Comparison of ENCODE assay signal across 8 mouse cellular contexts in the genomic region with DNA sequence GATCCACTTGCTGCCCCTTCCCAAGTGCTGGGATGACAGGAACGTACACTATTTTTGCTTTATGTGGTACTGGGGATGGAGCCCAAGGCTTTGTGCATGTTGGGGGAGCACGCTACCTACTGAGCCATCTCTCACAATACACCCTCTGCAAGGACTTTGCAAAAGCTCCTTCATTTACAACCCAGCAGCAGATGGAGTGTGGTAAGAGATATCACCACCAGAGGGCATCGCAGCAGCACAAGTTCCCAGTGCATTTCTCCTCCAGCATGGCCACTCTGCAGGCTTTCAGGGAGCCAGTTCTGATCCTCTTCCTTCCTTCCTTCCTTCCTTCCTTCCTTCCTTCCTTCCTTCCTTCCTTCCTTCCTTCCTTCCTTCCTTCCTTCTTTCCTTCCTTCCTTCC. TPM values are rescaled to one million over a fixed set of nuclear protein-coding genes. Genes with fewer than 3 reads are reported as not detected.
DNase-seq lines count a peak whose midpoint lies in the region; ATAC-seq and TF ChIP-seq lines count a peak whose summit lies in the region.

No protein-coding gene starts in this region.

- no peak overlapping the region for H3K27ac ChIP-seq in heart, adult 2 months
- H3K27ac ChIP-seq in forebrain, embryonic 13.5 days: no peak overlapping the region
- no peak overlapping the region for H3K27ac ChIP-seq in hindbrain, postnatal 0 days
- no peak overlapping the region for H3K27ac ChIP-seq in midbrain, postnatal 0 days (ENCODE audit: low read depth, low read length)

- TF ChIP-seq EP300 in heart, adult 2 months (IDR thresholded peaks at IDR 0.05; ENCODE audit: insufficient read depth, low read depth, low read length): no peak

- no peak overlapping the region for H3K4me2 ChIP-seq in forebrain, embryonic 13.5 days
- H3K4me2 ChIP-seq in hindbrain, postnatal 0 days (ENCODE audit: low read depth, low read length): no peak overlapping the region
- no peak overlapping the region for H3K4me2 ChIP-seq in midbrain, postnatal 0 days (ENCODE audit: low read depth, low read length, poor library complexity, severe bottlenecking)

- no peaks in the 10 kb centered on the region for H3K79me2 ChIP-seq in heart, adult 2 months (replicated peaks; ENCODE audit: control insufficient read depth, insufficient read depth, low read length)

- no peak for TF ChIP-seq POLR2A in heart, adult 2 months (IDR thresholded peaks at IDR 0.05; ENCODE audit: insufficient read depth, low read depth, low read length)

- TF ChIP-seq CTCF in heart, adult 2 months (IDR thresholded peaks at IDR 0.05): peak; percentile 73
- TF ChIP-seq CTCF in hindbrain, postnatal 0 days (IDR thresholded peaks at IDR 0.05; ENCODE audit: low read depth): peak; percentile 87
- peak; percentile 82 for TF ChIP-seq CTCF in midbrain, postnatal 0 days (IDR thresholded peaks at IDR 0.05)

- ATAC-seq in forebrain, embryonic 13.5 days: peak; percentile 77; the same call in 1 of the 2 replicates
- ATAC-seq in hindbrain, postnatal 0 days: peak; percentile 62; the same call in 1 of the 2 replicates
- no peak for ATAC-seq in midbrain, postnatal 0 days (ENCODE audit: low FRiP score)

- 19% methylated on average over 3 of the region's 3 CpGs for WGBS in heart, adult 2 months
- WGBS in forebrain, embryonic 13.5 days: 14% methylated on average over 3 of the region's 3 CpGs
- 11% methylated on average over 3 of the region's 3 CpGs for WGBS in hindbrain, postnatal 0 days
- 7% methylated on average over 3 of the region's 3 CpGs for WGBS in midbrain, postnatal 0 days

- DNase-seq in heart, adult 2 months: peak; percentile 8 to 41
- no peak for DNase-seq in heart, adult 11 months
- DNase-seq in c-Kit-positive CD71-positive TER-119-negative erythroid progenitor cells, embryonic 14.5 days (ENCODE audit: low read depth): peak; percentile 44
- peak; percentile 80 for DNase-seq in hindbrain, postnatal 0 days (ENCODE audit: low spot score)
- DNase-seq in left cerebral cortex, adult 8-10 months (ENCODE audit: low spot score in 2 of 2): peak; percentile 21 to 51
- peak; percentile 74 for DNase-seq in midbrain, postnatal 0 days (ENCODE audit: low spot score)
- DNase-seq in spleen, postnatal 10 days (ENCODE audit: low spot score in 2 of 2): peak; percentile 13 to 65

- no peaks in the 10 kb centered on the region for H3K36me3 ChIP-seq in heart, adult 2 months (ENCODE audit: control insufficient read depth, insufficient read depth, low read length)
- no peaks in the 10 kb centered on the region for H3K36me3 ChIP-seq in forebrain, embryonic 13.5 days (ENCODE audit: poor library complexity, severe bottlenecking)
- no peaks in the 10 kb centered on the region; the same call in 1 of the 2 replicates for H3K36me3 ChIP-seq in hindbrain, postnatal 0 days (ENCODE audit: insufficient read depth, low read length)
- H3K36me3 ChIP-seq in midbrain, postnatal 0 days (ENCODE audit: insufficient read depth, low read length): no peaks in the 10 kb centered on the region

- H3K4me1 ChIP-seq in heart, adult 2 months (ENCODE audit: control insufficient read depth, insufficient read depth, low read length): no peaks in the 10 kb centered on the region
- H3K4me1 ChIP-seq in forebrain, embryonic 13.5 days: no peaks in the 10 kb centered on the region
- H3K4me1 ChIP-seq in hindbrain, postnatal 0 days (ENCODE audit: insufficient read depth, low read length): no peaks in the 10 kb centered on the region
- H3K4me1 ChIP-seq in midbrain, postnatal 0 days (ENCODE audit: insufficient read depth, low read length): no peaks in the 10 kb centered on the region

- H3K9ac ChIP-seq in heart, adult 2 months (ENCODE audit: low read depth, low read length): no peak overlapping the region
- no peak overlapping the region for H3K9ac ChIP-seq in forebrain, embryonic 13.5 days
- no peak overlapping the region for H3K9ac ChIP-seq in hindbrain, postnatal 0 days (replicated peaks; ENCODE audit: low read length)
- H3K9ac ChIP-seq in midbrain, postnatal 0 days (replicated peaks; ENCODE audit: low read length, poor library complexity, severe bottlenecking): no peak overlapping the region

- no peak overlapping the region for H3K4me3 ChIP-seq in heart, adult 2 months
- no peak overlapping the region for H3K4me3 ChIP-seq in forebrain, embryonic 13.5 days
- H3K4me3 ChIP-seq in hindbrain, postnatal 0 days (ENCODE audit: low read length): no peak overlapping the region
- no peak overlapping the region for H3K4me3 ChIP-seq in midbrain, postnatal 0 days (ENCODE audit: low read depth, low read length)

- intact Hi-C loops in heart, adult 2 months (cut with DNase I): loop anchor here (5.0 kb wide), 2 partner anchors 67 to 127 kb away; no protein-coding TSS in a partner anchor

- H3K9me3 ChIP-seq in forebrain, embryonic 13.5 days (replicated peaks): no peaks in the 10 kb centered on the region
- H3K9me3 ChIP-seq in hindbrain, postnatal 0 days (ENCODE audit: low read length): no peaks in the 10 kb centered on the region
- H3K9me3 ChIP-seq in midbrain, postnatal 0 days (ENCODE audit: low read length): no peaks in the 10 kb centered on the region

- no peaks in the 10 kb centered on the region for H3K27me3 ChIP-seq in heart, adult 2 months (ENCODE audit: control insufficient read depth, insufficient read depth, low read length)
- no peaks in the 10 kb centered on the region for H3K27me3 ChIP-seq in forebrain, embryonic 13.5 days
- H3K27me3 ChIP-seq in hindbrain, postnatal 0 days (ENCODE audit: insufficient read depth, low read length): no peaks in the 10 kb centered on the region
- no peaks in the 10 kb centered on the region for H3K27me3 ChIP-seq in midbrain, postnatal 0 days (ENCODE audit: insufficient read depth, low read length)

RNA-seq across cellular contexts. Expression of a gene that starts 33.6 kb away (rescaled TPM):
- total RNA-seq in heart, adult 2 months (2021): under 1 TPM; 0.25 to 0.29 TPM
- 0.18 and 0.27 TPM in 2 replicates for polyA plus RNA-seq in heart, adult 2 months (2012; rRNA removed)
- polyA plus RNA-seq in forebrain, embryonic 13.5 days (2015; fragmentation: Nextera tagmentation; extraction: Ambion mirVana): 0.68 and 0.97 TPM in 2 replicates
- 42.1 and 50.7 TPM in 2 replicates for total RNA-seq in hindbrain, postnatal 0 days (2014; rRNA removed)
- polyA plus RNA-seq in hindbrain, postnatal 0 days (2015; fragmentation: Nextera tagmentation; extraction: Ambion mirVana): 2.9 and 3.1 TPM in 2 replicates
- 10 to 100 TPM; 36.7 to 41.7 (median 39.7) TPM for total RNA-seq in left cerebral cortex, adult 8-10 months (2022)
- 31.6 and 36.3 TPM in 2 replicates for total RNA-seq in midbrain, postnatal 0 days (2014; rRNA removed)
- polyA plus RNA-seq in midbrain, postnatal 0 days (2015; fragmentation: Nextera tagmentation; extraction: Ambion mirVana): 2.0 and 2.6 TPM in 2 replicates

RNA-seq across cellular contexts. Expression of a gene that starts 43.0 kb away (rescaled TPM):
- 10 to 100 TPM; 75.2 to 79.4 TPM for total RNA-seq in heart, adult 2 months (2021)
- polyA plus RNA-seq in heart, adult 2 months (2012; rRNA removed): 91.6 and 97.5 TPM in 2 replicates
- polyA plus RNA-seq in forebrain, embryonic 13.5 days (2015; fragmentation: Nextera tagmentation; extraction: Ambion mirVana): 185 and 197 TPM in 2 replicates
- total RNA-seq in hindbrain, postnatal 0 days (2014; rRNA removed): 259 and 269 TPM in 2 replicates
- 245 and 250 TPM in 2 replicates for polyA plus RNA-seq in hindbrain, postnatal 0 days (2015; fragmentation: Nextera tagmentation; extraction: Ambion mirVana)
- total RNA-seq in left cerebral cortex, adult 8-10 months (2022): 100 to 1,000 TPM; 131 to 145 (median 136) TPM
- 210 and 256 TPM in 2 replicates for total RNA-seq in midbrain, postnatal 0 days (2014; rRNA removed)
- polyA plus RNA-seq in midbrain, postnatal 0 days (2015; fragmentation: Nextera tagmentation; extraction: Ambion mirVana): 231 and 234 TPM in 2 replicates

Comparison
In these comparisons a context has a peak if more than half of its experiments do, and no peak if none do; other contexts are left out.
1. RNA of a gene that starts 33.6 kb away (total RNA-seq): 42.1 to 50.7 TPM in hindbrain, postnatal 0 days, 36.7 to 41.7 TPM in left cerebral cortex, adult 8-10 months and 31.6 to 36.3 TPM in midbrain, postnatal 0 days; 0.25 to 0.29 TPM in heart, adult 2 months; every median in the first group is over 10 times any median in the second.
2. Peak in every context shown above with its lines, with median percentiles within 50 percentile points of each other: CTCF ChIP-seq.